12 mouse cellular contexts compared by ENCODE assay signal in genomic region chr5:141302287-141302694, GRCm38 (mm10).
A peak's percentile ranks its signal among the peaks of the same experiment; 100 is the strongest.
DNase-seq lines count a peak whose midpoint lies in the region; ATAC-seq and TF ChIP-seq lines count a peak whose summit lies in the region.
"Had no signal": no experiment of that assay in that cellular context is flagged by ENCODE, and none has a peak within 500 bp of the region (broad histone marks: within the 10 kb centered on the region; RNA-seq: fewer than 3 reads in every experiment).

No protein-coding gene starts in this region.

- H3K36me3 ChIP-seq in heart, embryonic 12.5 days, result no peaks in the 10 kb centered on the region
- H3K36me3 ChIP-seq in heart, adult 2 months (ENCODE audit: control insufficient read depth, insufficient read depth, low read length), result no peaks in the 10 kb centered on the region
- H3K36me3 ChIP-seq: liver, embryonic 15.5 days; midbrain, embryonic 15.5 days had no signal

- H3K27me3 ChIP-seq in heart, embryonic 12.5 days (replicated peaks), result no peaks in the 10 kb centered on the region
- H3K27me3 ChIP-seq in heart, adult 2 months (ENCODE audit: control insufficient read depth, insufficient read depth, low read length), result no peaks in the 10 kb centered on the region
- H3K27me3 ChIP-seq: liver, embryonic 15.5 days; midbrain, embryonic 15.5 days had no signal

- no peak for TF ChIP-seq CTCF in heart, adult 2 months (IDR thresholded peaks at IDR 0.05)

- 10% methylated on average over 4 of the region's 4 CpGs for WGBS in heart, embryonic 12.5 days
- 29% methylated on average over 4 of the region's 4 CpGs for WGBS in heart, adult 2 months

- no peak overlapping the region for H3K4me3 ChIP-seq in heart, embryonic 12.5 days
- no peak overlapping the region for H3K4me3 ChIP-seq in heart, adult 2 months
- H3K4me3 ChIP-seq: gastrocnemius, adult 2 months; liver, embryonic 15.5 days; midbrain, embryonic 15.5 days had no signal

- no peak for DNase-seq in heart, adult 2 months
- peak; percentile 6 to 13 for DNase-seq in urinary bladder, postnatal 36 days (ENCODE audit: low spot score in 2 of 2)
- no peak for DNase-seq in urinary bladder, postnatal 25 days (ENCODE audit: low spot score)
- peak; percentile 22 for DNase-seq in lung, postnatal 14 days
- no peak for DNase-seq in cerebellum, adult 11-12 months
- DNase-seq: cerebellum, adult 8-10 months; gastrocnemius, adult 2 months; kidney, adult 9 months had no signal

- H3K9ac ChIP-seq in heart, embryonic 12.5 days, result no peak overlapping the region
- H3K9ac ChIP-seq in heart, adult 2 months (ENCODE audit: low read depth, low read length), result no peak overlapping the region
- H3K9ac ChIP-seq: liver, embryonic 15.5 days; midbrain, embryonic 15.5 days had no signal

- no peak for TF ChIP-seq POLR2A in heart, adult 2 months (IDR thresholded peaks at IDR 0.05; ENCODE audit: insufficient read depth, low read depth, low read length)

- H3K9me3 ChIP-seq in heart, embryonic 12.5 days (replicated peaks), result no peaks in the 10 kb centered on the region
- H3K9me3 ChIP-seq: liver, embryonic 15.5 days; midbrain, embryonic 15.5 days had no signal

- H3K79me2 ChIP-seq in heart, adult 2 months (replicated peaks; ENCODE audit: control insufficient read depth, insufficient read depth, low read length), result no peaks in the 10 kb centered on the region

- H3K4me2 ChIP-seq in heart, embryonic 12.5 days, result peak overlapping the region; percentile 20
- H3K4me2 ChIP-seq: liver, embryonic 15.5 days; midbrain, embryonic 15.5 days had no signal

- H3K27ac ChIP-seq in heart, embryonic 12.5 days (ENCODE audit: poor library complexity, severe bottlenecking), result peak overlapping the region; percentile 47
- H3K27ac ChIP-seq in heart, adult 2 months, result no peak overlapping the region
- H3K27ac ChIP-seq: gastrocnemius, adult 2 months; liver, embryonic 15.5 days; midbrain, embryonic 15.5 days had no signal

- intact Hi-C loops in heart, adult 2 months (cut with DNase I), result no loop called here

- H3K4me1 ChIP-seq in heart, embryonic 12.5 days (replicated peaks), result peaks cover 16% of the 10 kb centered on the region
- H3K4me1 ChIP-seq in heart, adult 2 months (ENCODE audit: control insufficient read depth, insufficient read depth, low read length), result 0 out of 2 replicates have a peak, but pooled peaks cover 2% of the 10 kb centered on the region
- H3K4me1 ChIP-seq: liver, embryonic 15.5 days; midbrain, embryonic 15.5 days had no signal

- ATAC-seq in heart, embryonic 12.5 days (ENCODE audit: insufficient number of reproducible peaks, low FRiP score), result no peak
- ATAC-seq in inflammation-experienced regulatory T-cells, adult 6 months, result no peak
- ATAC-seq: midbrain, embryonic 15.5 days had no signal

- TF ChIP-seq EP300 in heart, adult 2 months (IDR thresholded peaks at IDR 0.05; ENCODE audit: insufficient read depth, low read depth, low read length), result no peak

Comparison
In these comparisons a context has a peak if more than half of its experiments do, and no peak if none do; other contexts are left out.
1. DNase-seq: peak in urinary bladder, postnatal 36 days (2 of 2) and lung, postnatal 14 days (single experiment); none in heart, adult 2 months (0 of 2), urinary bladder, postnatal 25 days (single experiment) and cerebellum, adult 11-12 months (single experiment).